Mouse (Mus musculus): Measurements from ENCODE around the gene Tesmin.

Gene Tesmin

DNA sequence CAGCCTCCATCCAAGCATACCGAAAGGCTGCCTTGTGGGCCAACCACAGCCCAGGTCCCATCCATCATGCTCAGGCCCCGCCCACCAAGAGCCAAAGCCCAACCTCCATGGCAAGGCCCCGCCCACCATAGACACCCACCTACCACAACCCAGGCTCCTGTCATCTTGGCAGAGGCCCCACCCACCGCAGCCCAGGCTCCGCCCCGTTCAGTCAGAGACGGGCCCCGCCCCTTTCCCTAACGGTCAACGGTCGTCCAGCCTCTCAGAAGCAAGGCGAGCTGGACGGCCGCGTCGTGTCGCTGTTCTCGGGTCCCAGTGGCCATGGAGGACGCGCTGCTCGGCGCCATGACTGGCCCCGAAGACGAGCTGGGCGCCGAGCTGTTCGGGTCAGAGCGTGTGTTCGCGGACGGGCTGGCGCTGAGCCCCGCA is at the start of gene Tesmin:
Tesmin (plus strand) TSS at position 229 of the 429 bp plus-strand sequence.
- DNase-seq = peak; percentile 31 to 56

DNA sequence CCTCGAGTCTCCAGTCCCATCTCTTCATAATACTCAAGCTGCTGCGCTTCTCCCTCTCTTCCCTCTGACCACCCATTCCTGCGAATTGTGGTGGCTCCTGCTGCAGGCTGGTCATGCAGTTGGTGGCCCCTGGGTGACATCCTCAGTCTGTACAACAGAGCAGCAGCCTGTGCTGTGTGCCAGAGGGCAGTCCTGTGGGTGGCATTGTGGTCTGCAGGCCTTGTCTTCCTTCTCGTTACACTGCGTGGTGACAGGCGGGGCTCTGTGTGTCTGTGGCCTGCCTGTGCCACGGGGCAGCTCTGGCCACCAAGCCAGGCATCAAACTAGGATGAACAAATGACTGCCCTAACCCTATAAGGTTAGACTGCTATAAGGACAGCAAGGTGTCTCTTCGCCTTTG is 49.5 kb upstream of the Tesmin start:
- no peak for DNase-seq

DNA sequence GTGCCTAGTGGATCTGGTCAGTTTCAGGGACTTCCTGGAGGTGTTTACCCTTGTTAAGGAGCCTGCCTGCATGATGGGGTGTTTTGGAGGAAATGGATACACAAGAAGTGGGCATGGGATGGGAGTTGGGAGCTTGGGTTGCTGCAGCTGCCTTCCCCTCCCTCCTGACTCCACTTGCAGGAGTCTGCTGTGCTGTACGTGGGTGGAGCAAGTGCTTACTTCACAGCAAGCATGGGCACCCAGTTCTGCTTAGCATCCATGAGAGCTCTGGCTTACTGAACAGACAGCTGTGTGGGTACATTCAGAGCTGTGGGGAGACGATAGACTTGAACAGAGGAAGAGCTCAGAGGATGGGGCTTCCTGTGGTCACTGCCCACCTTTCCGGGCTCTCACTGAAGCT is 47.6 kb upstream of the Tesmin start:
- DNase-seq = no peak

DNA sequence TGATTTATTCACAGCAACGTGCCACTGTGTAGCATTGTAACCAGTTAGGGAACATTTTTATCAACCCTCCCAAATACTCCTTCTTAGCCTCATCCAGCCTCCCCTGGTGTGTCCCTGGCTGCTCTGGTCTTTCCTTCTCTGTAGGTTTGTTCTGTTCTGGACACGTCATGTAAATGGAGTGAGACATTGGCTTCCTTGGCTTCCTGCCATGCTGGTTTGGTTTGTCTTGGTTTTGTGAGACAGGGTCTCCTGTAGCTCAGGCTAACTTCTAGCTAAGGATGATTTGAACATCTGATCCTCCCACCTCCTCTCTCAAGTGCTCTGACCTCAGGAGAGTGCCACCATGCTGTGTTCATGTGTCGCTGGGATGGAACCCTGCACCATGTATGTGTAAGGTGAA is 44.7 kb upstream of the Tesmin start:
- DNase-seq = no peak

DNA sequence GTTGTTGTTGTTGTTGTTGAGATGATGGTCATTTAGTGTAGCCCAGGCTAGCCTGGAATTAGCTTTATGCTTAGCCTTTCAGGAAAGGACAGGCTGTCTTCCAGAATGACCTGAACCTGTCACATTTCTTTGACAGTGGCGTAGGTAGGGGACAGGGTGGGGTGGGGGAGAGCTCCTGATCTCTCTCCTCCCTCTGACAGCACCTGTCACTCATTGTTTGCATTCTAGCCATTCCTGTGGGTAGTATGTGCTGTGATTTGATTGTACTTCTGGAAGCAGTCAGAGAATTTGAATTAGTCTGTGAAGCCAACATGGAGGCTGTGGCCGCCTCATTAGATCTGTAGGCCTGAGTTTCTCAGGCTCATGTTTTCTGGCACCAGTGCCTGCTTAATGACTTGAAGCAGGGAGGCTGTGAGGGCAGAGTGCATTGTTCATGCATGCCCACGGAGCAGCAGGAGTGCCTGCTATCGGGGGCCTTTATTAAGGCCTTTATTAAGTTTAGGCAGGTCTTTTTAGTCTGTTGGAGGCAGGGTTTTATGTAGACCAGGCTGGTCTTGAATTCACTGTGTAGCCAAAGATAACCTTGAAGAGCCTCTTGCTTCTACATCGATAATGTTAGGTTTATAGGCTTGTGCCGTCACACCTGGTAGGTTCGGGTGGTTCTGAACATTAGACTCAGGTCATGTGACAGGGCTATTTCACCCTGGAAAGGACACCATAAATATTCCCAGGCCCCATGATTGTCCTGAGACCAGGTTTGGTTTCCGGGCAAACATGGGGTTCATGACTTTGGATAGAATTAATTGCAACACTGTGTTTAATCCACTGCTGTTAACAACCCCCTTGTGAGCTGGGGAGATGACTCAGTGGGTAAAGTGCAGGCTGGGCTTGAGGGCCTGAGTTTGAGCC is 43.8 kb upstream of the Tesmin start:
- DNase-seq = no peak

DNA sequence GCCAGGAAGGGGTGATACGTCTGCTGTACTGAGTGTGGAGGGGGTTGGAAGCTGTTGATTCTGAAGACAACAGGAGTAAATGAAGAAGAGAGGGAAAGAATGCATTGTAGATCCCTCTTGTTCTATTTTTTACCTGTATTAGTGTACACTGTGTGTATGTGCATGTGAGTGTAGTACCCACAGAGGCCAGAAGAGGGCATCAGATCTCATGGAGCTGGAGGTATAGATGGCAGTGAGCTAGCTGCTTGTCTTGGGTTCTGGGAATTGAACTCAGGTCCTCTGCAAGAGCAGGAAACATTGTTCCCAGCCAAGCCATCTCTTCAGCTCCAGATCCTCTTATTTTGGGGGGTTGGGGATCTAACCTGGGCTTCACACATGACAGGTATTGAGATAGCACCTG is 40.9 kb upstream of the Tesmin start:
- no peak for DNase-seq

DNA sequence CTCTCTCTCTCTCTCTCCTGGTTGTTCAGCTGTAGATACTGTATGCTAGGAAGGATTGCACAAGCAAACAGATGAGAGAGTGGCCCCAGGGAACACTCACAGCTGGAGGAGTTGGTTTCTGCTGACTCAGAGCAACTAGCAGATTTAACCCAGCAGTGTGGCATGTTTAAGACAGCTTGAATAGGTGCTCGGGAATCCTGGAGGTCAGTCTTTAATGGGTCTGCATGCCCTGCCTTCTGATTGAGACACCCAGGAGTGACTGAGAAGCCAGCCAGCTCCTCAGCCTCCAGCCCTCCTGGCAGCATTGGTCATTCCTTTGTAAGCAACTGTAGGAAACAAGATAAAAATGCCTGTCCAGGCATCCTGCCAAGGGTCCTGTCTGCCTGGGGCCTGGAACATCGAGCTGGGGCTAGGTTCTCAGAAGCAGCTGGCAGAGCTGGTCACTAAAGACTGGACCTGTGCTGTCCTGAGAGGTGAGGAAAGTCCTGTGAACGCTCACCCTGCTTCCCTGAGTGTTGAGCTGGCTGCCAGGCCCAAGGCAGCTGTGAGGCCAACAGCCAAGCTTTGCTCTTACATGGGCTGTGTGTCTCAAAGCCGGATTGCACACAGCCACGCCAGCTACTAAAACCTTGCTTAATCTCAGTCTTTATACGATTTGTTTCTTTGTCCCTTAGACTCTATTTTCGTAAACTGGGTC is 35.1 kb upstream of the Tesmin start:
- DNase-seq = peak; percentile 5 to 9

DNA sequence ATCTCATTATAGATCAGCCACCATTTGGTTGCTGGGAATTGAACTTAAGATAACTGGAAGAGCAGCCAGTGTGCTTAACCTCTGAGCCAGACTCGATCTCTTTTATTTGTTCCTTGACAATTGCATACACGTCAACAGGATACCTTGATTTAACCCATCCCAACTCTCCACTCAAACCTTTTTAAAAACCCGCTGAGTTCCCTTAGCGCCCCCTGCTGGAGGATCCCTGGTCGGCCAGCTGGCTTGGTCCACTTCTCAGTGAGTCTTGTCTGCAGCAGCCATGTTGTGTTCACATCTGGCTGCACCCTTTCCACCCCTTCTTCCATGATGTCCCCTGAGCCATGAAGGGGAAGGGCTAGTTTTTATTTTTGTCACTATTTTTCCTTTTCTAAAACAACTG is 33.6 kb upstream of the Tesmin start:
- peak in 1 of 2 experiments; percentile 13 for DNase-seq

DNA sequence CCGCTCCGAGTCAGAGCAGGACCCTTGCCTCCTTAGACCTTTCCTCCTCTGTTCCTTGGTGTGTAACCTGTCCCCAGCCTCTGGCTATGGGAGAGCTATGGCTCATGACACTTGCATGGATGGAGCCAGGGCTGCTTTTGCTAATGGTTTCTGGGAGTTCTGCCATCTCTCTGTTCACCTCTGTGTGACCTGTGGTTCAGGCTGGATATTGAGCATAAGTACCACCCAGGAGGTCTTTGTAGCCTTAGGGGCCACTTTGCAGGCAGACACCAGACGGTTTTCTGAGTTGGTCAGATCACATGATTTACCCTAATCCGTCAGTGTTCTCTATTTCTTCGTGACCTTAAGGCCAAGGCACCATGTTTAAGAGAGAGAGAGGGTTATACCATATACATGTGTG is 32.1 kb upstream of the Tesmin start:
- DNase-seq = no peak

DNA sequence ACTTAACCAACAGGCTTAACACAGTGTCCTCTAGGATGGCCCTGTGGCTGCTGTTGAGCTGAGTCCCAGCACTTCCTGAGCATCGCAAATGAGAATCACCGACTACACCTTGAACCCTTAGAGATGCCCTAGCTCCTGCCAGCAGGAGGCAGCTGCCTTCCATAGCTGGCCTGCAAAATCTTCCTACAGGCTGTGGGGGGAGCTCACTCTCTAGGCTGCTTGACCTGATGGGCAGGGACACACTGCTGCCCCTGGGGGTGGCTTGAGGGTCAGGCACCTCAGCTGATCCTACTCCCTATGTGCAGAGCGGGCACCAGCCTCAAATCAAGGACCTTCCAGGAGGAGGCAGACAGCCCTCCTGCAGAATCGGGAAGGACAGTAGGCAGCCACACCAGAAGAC is 31.0 kb upstream of the Tesmin start:
- no peak for DNase-seq

DNA sequence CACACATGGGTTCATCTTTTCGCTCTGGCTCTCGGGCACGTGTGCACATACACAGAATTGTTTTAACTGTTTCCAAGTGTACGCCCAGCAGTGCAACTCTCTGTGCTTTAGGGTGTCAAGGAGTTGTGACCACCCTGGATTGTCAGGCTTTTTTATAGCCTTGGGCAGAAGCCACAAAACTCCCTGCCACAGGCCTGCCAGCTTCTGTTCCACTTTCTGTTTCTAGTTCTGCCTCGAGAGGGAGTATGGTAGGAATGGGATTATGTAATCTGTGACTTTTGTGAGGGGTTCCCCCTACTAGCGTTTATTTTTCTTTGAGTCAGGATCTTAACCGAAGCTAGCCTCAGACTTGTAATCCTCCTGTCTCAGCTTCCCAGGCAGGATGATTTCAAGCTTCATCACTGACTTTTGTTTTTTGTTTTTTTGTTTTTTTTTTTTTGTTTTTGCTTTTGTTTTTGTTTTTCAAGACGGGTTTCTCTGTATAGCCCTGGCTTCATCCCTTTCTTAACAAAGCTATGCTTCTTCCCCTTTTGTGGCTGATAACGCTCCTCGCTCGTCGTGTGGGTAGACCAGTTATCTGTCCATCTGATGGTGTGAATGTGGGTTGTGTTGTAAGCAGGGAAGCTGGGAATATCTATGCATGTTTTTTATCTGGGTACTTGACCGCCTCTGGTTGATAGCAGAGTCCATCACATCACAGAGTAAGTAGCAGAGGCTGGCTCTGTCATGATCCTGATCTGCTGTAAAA is 28.6 kb upstream of the Tesmin start:
- DNase-seq = no peak

DNA sequence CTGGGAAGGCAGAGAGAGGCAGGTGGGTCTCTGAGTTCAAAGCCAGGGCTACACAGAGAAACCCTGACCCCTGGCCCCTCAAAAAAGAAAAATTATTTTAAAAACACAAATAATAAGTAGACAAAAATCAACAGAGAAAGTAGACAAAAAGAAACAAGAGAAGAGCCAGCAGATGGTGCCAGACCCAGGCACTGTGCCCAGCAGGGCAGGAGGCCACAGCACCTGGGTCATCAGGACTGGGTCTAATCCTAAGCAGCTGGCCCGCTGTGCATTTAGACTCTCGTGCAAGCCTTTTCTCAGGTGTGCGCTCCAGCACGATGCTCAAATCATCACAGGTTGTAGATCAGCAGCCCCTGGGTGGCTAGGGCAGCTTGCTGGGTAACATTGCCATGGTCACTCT is 25.1 kb upstream of the Tesmin start:
- DNase-seq = no peak

DNA sequence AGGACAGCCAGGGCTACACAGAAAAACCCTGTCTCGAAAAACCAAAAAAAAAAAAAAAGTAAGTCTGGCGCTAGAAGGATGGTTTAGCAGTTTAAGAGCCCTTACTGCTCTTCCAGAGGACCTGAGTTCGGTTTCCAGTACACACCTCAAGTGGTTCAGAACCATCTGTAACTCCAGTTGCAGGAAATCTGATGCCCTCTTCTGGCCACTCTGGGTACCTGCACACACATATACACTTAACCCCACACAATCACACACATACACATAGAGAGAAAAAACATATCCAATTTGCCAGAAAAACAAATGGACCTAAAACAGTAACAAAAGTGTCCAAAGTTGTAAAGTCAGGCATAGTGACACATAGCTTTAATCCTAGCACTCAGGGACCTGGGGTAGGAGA is 23.6 kb upstream of the Tesmin start:
- DNase-seq = no peak

DNA sequence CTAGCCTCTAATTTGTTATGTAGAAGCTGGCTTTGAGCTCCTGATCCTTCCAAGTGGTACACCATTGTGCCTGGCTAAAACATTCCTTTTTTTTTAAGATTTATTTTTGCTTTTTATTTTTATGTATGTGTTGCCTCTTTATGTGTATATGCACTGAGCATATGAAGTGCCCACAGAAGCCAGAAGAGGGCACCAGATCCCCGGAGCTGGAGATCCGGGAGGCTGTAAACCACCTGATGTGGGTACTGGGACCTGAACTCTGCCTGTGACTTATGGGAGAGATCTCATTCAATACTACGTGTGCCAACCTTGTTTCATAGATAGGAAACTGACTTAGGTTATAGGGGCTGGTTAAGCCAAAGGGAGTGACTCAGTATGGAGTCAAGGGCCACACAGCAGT is 20.4 kb upstream of the Tesmin start:
- no peak for DNase-seq

DNA sequence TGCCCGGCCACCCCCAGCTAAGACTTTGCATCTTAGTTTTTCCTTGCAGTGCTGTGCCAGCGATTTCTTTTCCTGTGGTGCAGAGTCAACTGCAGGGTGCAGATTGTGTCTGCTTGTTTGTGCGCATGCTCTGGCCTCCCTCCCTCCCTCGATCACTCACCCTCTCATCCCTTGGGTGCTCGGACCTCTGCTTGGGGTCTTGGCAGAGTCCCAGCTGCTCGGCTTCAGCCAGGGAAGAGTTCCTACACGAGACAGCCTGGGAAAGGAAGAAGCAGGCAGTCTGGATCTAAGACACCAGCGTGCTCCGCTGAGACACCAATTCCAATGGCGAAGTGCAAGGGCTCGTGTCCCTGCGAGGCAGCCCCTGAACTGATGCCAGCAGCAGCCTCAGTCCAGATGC is 15.3 kb upstream of the Tesmin start:
- DNase-seq = no peak

DNA sequence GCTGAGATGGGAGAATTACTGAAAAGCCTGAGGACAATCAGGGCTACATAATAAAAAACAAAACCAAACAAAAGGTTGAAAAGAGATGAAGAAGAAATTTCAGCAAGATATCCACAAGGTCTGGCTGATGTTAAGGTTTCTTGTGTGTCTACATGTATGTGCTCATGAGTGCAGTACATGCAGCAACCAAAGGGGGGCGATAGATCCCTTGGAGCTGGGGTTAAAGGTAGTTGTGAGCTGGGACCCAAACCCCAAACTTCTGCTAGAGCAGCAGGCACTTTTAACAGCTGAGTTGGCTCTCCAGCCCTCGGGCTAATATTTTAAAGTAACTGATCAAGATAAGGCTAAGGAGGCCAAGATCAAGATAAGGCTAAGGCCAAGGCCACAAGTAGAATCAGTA is 14.6 kb upstream of the Tesmin start:
- no peak for DNase-seq

DNA sequence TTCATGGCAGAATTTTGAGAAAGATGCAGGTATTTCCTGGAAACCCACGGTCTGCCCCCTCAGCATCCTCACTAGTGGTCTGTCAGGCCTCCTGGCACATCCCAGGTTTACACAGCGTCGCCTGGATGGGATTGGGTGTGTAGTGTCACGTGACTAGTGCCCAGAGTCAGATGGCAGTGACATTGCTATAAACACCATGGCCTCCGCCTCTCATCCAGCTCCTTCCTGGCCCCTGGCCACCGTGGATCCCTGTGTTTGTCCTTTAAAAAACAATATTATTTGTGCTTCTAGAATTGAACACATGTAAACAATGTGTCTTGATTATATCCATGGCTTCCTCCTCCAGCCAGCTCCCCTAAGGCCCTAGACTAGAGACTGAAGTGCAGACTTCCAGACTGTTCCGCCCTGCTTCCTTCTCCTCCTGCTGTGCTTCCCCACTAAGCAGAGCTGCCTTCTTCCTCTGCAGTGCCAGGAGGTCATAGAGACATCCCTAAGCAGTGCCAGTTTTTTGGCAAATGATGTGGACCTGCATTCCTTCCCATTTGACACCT is 12.6 kb upstream of the Tesmin start:
- DNase-seq = no peak

DNA sequence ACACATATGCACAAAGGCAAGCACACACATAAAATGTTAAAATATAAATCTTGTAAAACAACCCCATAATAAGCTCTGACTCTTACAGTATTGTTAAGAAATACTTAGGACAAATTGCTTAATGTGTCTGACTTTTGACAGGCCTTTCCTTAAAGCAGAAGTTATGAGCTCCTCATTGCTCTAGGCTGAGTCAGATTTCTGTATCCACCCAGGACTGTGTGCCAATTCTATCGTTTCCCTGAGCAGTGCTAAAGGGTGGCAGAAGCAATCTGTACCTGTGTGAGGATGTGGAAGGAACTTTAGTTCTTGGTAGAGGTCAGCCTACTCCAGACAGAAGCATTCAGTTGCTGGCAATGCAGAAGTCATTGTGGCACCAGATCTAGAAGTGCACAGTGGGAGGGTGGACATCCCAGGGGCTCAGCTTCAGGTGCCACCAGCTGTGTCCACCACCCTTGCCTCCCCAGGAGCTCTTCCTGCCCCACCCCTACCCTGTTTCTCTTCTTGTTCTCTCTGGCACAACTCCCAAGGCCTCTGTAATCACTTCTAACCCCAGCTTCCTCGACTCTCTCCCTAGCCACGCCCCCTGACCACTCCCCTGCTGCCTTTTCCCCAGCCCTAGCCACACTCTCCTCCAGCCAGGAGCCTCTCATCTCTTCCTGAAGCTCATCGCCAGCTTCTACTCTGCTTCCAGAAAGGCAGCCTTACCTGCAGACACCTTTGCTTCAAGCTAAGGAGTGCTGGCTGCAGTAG is 11.5 kb upstream of the Tesmin start:
- no peak for DNase-seq

DNA sequence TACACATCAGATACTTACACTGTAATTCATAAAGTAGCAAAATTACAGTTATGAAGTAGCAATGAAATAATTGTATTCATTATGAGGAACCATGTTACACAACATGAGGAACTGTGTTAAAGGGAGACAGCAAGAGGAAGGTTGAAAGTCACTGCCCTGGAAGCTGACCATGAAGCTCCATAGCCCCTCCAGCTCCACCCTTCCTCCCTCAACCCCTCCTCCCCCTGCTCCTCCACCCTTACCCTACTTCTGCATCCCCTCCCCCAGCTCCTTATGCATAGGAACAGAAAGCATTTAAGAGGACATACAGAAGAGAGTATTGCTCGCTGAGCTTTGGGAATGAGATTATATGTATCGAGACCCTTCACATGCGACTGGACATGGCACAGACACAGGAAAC is 10.0 kb upstream of the Tesmin start:
- no peak for DNase-seq

DNA sequence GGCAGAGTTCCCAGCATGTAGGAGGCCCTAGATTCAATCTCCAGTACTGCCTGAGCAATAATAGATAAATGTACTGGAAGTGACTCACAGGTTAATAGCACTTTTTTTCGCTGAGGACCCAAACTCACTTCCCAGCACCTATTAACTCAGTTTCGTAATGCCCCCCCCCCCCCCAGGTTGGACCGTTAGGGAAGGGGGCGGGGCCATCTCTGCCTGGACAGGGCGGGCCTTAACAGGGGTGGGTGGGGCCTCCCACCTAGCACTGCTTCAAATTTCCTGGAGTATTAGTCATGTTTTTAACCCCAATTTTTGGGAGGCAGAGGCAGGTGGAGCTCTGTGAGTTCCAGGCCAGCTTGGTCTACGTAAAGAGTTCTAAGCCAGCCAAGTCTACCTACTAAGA is 596 bp upstream of the Tesmin start:
- DNase-seq = no peak

DNA sequence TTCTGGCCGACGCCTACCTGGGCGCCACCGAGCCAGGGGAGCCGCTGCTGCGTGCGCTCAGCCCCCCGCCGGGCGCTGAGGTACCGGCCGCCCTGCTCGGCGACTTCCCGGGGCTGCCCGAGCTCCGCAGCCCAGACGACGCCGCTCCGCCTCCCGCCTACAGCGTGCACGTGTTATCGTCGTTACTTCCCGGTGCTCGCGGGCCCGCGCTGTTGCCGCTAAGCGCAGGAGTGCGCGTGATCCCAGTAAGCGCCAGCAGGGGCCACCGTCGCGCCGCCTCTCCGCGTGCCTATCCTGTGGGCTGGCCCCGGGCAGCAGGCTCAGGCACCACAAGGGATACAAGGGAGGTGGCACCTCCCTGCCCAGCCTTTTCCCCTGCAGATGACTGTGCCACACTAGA is 432 bp downstream of the Tesmin start:
- DNase-seq = peak; percentile 57 to 72

DNA sequence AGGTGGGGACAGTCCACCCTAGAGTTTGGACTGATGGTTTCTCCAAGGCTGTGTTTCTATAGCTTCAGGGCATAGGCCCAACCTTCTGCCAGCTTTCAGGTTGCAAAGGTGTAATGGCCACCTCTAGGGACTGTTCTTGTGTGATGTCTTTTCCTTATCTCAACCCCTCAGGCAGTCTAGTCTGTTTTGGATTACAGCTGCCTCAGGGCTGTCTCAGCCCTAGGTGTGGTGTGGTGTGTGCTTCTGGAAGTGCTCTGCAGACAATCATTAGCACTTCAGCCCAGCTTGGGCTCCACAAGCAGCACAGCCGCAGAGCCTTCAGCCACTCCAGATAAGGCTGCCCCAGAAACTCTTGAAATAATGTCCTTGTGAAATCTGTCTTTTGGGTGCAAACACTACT is 3.7 kb downstream of the Tesmin start:
- DNase-seq = no peak

DNA sequence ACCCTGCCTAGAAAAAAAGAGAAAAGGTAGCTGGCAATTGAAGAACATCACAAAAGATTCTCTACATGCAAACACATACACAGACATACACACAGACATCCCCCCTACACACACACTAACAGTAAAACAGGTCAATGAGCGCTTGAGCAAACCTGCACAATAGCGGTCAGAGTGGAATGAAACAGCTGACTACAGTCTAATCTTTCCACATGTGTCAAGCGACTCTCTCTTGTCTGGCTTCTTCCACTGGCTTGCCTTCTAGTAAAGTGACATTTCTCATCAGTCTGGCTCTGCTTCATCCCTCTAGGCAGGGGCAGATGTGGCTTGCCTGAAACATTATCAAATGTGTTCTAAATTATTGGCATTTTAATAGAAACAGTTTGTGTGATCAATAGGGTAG is 5.6 kb downstream of the Tesmin start:
- no peak for DNase-seq

Measured in cerebellum, postnatal 36 days (tissue).